In genomic region chr15:62178568-62178967, GRCm38 (mm10) we compare ENCODE assay signal across 20 mouse cellular contexts.
"Had no signal": no experiment of that assay in that cellular context is flagged by ENCODE, and none has a peak within 500 bp of the region (broad histone marks: within the 10 kb centered on the region; RNA-seq: fewer than 3 reads in every experiment).

No protein-coding gene starts in this region.

- DNase-seq: kidney, adult 11 months; kidney, adult 8-10 months; kidney, postnatal 10 days; kidney, postnatal 36 days; left cerebral cortex, postnatal 4 days; lung, embryonic 14.5 days; midbrain, embryonic 14.5 days; right cerebral cortex, adult 18-20 months; right cerebral cortex, postnatal 14 days; right cerebral cortex, postnatal 4 days; thymus, adult 18-20 months; thymus, postnatal 14 days; thymus, postnatal 4 days had no signal

- H3K4me2 ChIP-seq: intestine, embryonic 15.5 days; kidney, embryonic 15.5 days; limb, embryonic 12.5 days; limb, embryonic 15.5 days; liver, embryonic 11.5 days; liver, embryonic 15.5 days; lung, embryonic 14.5 days; midbrain, embryonic 11.5 days had no signal

- H3K4me3 ChIP-seq: intestine, embryonic 15.5 days; kidney, embryonic 15.5 days; limb, embryonic 12.5 days; limb, embryonic 15.5 days; liver, embryonic 15.5 days had no signal

- H3K9ac ChIP-seq: intestine, embryonic 15.5 days; kidney, embryonic 15.5 days; limb, embryonic 12.5 days; limb, embryonic 15.5 days; liver, embryonic 15.5 days; lung, embryonic 14.5 days had no signal

- H3K4me1 ChIP-seq: intestine, embryonic 15.5 days; kidney, embryonic 15.5 days; limb, embryonic 15.5 days had no signal

- H3K27me3 ChIP-seq: intestine, embryonic 15.5 days; kidney, embryonic 15.5 days; limb, embryonic 12.5 days; limb, embryonic 15.5 days; liver, embryonic 15.5 days had no signal

- H3K9me3 ChIP-seq: intestine, embryonic 15.5 days; kidney, embryonic 15.5 days; limb, embryonic 12.5 days; limb, embryonic 15.5 days; liver, embryonic 15.5 days had no signal

- H3K36me3 ChIP-seq: intestine, embryonic 15.5 days; limb, embryonic 12.5 days; limb, embryonic 15.5 days; liver, embryonic 15.5 days had no signal

- ATAC-seq: intestine, embryonic 15.5 days had no signal

- H3K27ac ChIP-seq: intestine, embryonic 15.5 days; kidney, embryonic 15.5 days; limb, embryonic 12.5 days; limb, embryonic 15.5 days; liver, embryonic 15.5 days had no signal
